Mouse (Mus musculus) limb, embryonic 15.5 days (tissue): ENCODE data around the gene Nrxn1. TPM values are rescaled to one million over a fixed set of nuclear protein-coding genes. Genes with fewer than 3 reads are reported as not detected.

Experiments
- ATAC-seq: fragments of 200-750 bp; cut with Nextera tagmentation; 2 replicates; pipeline ENCODE4 v1.8.0; 2017; ENCODE audit warnings: low read depth, moderate TSS enrichment; ENCODE audit not compliant: insufficient number of reproducible peaks, low FRiP score, low TSS enrichment
- H3K27ac ChIP-seq: fragments of 300-500 bp; sonication (generic); 2 replicates; pipeline ENCODE4 v1.5.1; 2015; ENCODE audit warnings: moderate library complexity, mild to moderate bottlenecking, inconsistent platforms
- H3K27me3 ChIP-seq: fragments of 300-500 bp; sonication (generic); 2 replicates; pipeline ENCODE4 v1.6.1; 2015; ENCODE audit warnings: inconsistent platforms
- H3K36me3 ChIP-seq: fragments of 300-500 bp; sonication (generic); 2 replicates; pipeline ENCODE4 v1.6.1; 2015; ENCODE audit warnings: inconsistent platforms
- H3K4me1 ChIP-seq: fragments of 300-500 bp; sonication (generic); 2 replicates; pipeline ENCODE4 v1.6.1; 2015; ENCODE audit warnings: inconsistent platforms
- H3K4me2 ChIP-seq: fragments of 300-500 bp; sonication (generic); 2 replicates; pipeline ENCODE4 v1.6.1; 2015; ENCODE audit warnings: mild to moderate bottlenecking, inconsistent platforms
- H3K4me3 ChIP-seq: fragments of 300-500 bp; sonication (generic); 2 replicates; pipeline ENCODE4 v1.5.1; 2015; ENCODE audit warnings: mild to moderate bottlenecking, inconsistent platforms
- H3K9ac ChIP-seq: fragments of 300-500 bp; sonication (generic); 2 replicates; pipeline ENCODE4 v1.6.1; 2015; ENCODE audit warnings: inconsistent platforms
- H3K9me3 ChIP-seq: fragments of 300-500 bp; sonication (generic); 2 replicates; pipeline ENCODE4 v1.6.1; 2016; ENCODE audit warnings: inconsistent platforms
- WGBS: fragments of 180-500 bp; shearing (Covaris S2); methylation state at CpG from one replicate; pipeline ENCODE4 v1.1.7; 2015; 5-methylcytosine and 5-hydroxymethylcytosine counted together
- polyA plus RNA-seq: library from polyadenylated mRNA; unstranded; fragments of >200 nt; fragmentation: Nextera tagmentation; extraction: Ambion mirVana; gene quantifications from 2 replicates; pipeline ENCODE4 v1.2.1, GENCODE M21; 2015

Nrxn1 gene
- polyA plus RNA-seq, 1 experiment from 2014 or later = 12.4 TPM

DNA sequence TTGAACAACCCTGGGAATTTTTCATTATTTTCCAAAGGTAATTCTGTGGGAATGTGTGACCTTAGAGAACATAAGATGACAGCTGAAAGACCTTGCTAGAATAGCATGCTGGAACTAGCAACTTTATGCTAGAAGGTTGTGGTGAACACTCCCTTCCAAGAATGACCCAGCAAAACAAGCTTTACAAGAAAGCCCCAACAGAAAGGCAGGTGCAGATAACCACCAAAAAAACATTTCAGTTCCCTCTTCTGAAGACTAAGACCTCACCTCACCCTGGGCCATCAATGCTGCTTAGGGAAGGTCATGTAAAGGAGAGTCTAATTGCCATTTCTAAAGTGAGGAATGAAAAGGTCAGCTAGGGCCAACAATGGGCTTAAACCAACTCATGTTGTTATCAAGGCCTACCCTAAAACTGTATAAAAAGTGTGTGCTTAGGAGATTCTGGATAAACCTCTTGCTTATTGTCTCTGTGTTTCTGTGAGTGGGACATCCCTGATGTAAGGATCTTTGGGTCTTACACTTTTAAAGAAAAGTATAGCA, 249.7 kb downstream of the Nrxn1 start:
- Histone ChIP-seq H3K4me2 (no peak overlapping the region), H3K4me3 (no peak overlapping the region), H3K27me3 (no peaks in the 10 kb centered on the region), H3K27ac (no peak overlapping the region), H3K4me1 (no peaks in the 10 kb centered on the region), H3K36me3 (no peaks in the 10 kb centered on the region), H3K9ac (no peak overlapping the region), H3K9me3 (no peaks in the 10 kb centered on the region)
- no peak for ATAC-seq

DNA sequence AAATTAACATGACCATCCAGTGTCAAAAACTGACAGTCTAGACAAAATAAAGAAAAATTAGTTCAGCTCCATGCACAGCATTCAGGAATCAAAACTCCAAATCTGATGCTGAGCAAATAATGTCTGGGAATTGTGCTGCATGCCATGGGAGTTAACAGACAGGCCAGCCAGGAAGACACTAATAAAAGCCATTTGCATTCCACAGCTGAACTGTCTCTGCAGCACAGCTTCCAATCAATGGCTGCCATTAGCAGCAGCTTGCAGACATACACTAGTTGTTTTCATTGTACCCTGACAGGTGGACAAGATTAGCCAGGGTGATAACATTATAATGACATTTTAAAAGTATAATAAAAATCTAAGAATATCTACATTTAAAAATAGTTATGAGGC, 255.9 kb downstream of the Nrxn1 start:
- no peak overlapping the region for H3K9ac ChIP-seq
- H3K27me3 ChIP-seq = no peaks in the 10 kb centered on the region
- H3K9me3 ChIP-seq = no peaks in the 10 kb centered on the region
- H3K4me3 ChIP-seq = no peak overlapping the region
- no peak overlapping the region for H3K4me2 ChIP-seq
- no peaks in the 10 kb centered on the region for H3K4me1 ChIP-seq
- no peak for ATAC-seq
- H3K27ac ChIP-seq = no peak overlapping the region
- no peaks in the 10 kb centered on the region for H3K36me3 ChIP-seq

DNA sequence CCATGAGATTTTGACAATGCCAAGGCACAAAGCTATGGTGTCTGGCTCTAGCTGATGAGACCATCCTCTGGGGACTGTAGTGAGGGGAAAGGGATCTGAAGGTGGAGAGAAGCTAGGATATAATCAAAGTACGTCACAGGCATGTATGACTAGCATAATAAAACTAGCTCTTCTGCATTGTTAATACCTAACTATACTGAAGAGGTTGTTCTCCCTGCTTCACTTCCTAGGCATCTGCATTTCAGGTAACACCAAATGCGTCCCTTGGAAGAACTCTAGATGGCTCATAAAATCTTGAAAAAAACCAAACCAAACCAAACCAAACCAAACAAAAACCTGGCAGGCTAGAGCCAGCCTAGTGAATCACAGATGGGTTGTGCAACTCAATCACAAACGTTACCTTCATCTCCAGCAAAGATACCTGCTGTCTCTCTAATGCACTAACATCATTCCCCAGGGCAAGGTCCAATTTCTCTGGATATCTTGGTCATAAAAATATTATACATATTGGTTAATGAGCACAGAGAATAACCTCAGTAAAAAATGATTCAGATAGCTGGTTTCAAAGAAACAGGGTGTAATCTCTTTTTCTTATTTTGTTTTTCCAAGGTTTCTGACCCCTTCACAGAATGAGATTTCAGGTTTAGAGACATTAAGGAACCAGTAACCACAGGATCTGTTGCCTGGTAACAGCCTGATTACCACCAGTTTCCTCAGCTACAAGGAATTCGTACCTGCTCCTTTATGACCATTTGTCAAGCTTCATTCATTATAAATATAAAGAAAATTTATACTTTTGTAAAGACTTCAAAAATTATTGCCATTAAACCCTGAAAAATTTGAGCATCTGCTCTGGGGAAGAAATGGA, 256.5 kb downstream of the Nrxn1 start:
- H3K4me3 ChIP-seq = no peak overlapping the region
- H3K36me3 ChIP-seq = no peaks in the 10 kb centered on the region
- no peaks in the 10 kb centered on the region for H3K27me3 ChIP-seq
- ATAC-seq = no peak
- 40% methylated on average over 4 of the region's 4 CpGs for WGBS
- no peaks in the 10 kb centered on the region for H3K9me3 ChIP-seq
- H3K4me2 ChIP-seq = no peak overlapping the region
- H3K9ac ChIP-seq = no peak overlapping the region
- no peaks in the 10 kb centered on the region for H3K4me1 ChIP-seq
- no peak overlapping the region for H3K27ac ChIP-seq

DNA sequence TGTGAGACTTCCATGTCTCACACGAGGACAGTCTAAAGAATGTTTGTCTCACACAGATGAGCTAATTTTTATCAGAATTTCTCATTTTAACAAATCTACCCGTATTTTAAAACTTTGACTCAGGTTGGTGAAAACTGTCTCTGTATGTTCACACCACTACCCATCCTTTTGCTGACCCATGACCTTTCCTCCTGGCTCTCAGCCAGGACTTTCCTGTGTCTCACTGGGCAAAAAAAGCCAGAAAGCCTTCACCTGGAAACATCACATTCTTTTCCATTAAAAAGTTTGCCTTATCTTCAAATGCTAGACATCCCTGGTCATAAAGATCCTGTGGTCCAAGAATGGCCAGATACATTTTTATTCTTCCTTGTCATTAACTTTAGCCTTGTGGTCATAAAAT, 274.5 kb downstream of the Nrxn1 start:
- no peak for ATAC-seq
- H3K27me3 ChIP-seq = no peaks in the 10 kb centered on the region
- 78% methylated on average over 2 of the region's 2 CpGs for WGBS
- H3K36me3 ChIP-seq = no peaks in the 10 kb centered on the region
- H3K4me2 ChIP-seq = no peak overlapping the region
- no peaks in the 10 kb centered on the region for H3K9me3 ChIP-seq
- no peak overlapping the region for H3K27ac ChIP-seq
- H3K4me1 ChIP-seq = no peaks in the 10 kb centered on the region
- H3K4me3 ChIP-seq = no peak overlapping the region
- no peak overlapping the region for H3K9ac ChIP-seq

DNA sequence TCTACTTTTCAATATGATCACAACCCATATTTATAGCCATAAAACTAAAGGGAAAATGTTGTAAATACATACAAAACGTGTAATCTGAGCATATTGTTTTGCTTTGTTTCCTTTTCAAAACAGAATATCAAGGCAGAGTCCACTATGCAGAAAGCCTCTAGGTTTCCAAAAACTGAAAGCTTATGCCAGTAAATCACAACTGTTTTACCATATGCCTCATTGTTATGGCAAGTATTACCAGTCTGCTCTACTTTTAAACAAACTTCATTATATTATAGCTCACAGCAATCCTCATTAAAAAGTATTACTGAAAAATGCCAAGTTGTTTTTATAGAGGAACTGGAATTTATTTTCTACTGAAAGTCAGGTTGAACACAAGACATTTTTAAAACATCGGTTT, 275.0 kb downstream of the Nrxn1 start:
- H3K27ac ChIP-seq = no peak overlapping the region
- no peaks in the 10 kb centered on the region for H3K4me1 ChIP-seq
- no peaks in the 10 kb centered on the region for H3K27me3 ChIP-seq
- 57% methylated on average over 2 of the region's 2 CpGs for WGBS
- no peaks in the 10 kb centered on the region for H3K9me3 ChIP-seq
- no peak overlapping the region for H3K4me3 ChIP-seq
- no peaks in the 10 kb centered on the region for H3K36me3 ChIP-seq
- no peak for ATAC-seq
- no peak overlapping the region for H3K9ac ChIP-seq
- no peak overlapping the region for H3K4me2 ChIP-seq

DNA sequence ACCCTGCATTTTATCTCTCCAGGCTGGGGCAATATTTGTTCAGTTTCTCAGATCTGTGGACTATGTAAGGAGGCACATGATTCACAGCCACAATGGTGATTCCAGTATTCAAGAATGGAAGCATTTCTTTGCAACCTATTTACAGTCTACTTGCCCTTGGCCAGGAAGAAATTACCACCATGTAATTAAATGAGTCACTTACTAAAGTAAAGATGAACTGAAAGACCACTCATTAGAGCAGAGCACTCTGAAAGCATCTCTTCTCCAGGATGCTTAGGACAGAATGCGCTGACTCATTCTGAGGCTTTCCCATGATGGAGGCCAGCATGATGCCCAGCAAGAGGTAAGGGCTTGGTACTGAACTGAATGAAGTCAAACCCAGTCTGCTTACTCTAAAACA, 277.6 kb downstream of the Nrxn1 start:
- H3K4me3 ChIP-seq = no peak overlapping the region
- no peak overlapping the region for H3K9ac ChIP-seq
- ATAC-seq = no peak
- WGBS = 91% methylated on average over 1 of the region's 1 CpGs
- H3K4me1 ChIP-seq = no peaks in the 10 kb centered on the region
- no peaks in the 10 kb centered on the region for H3K27me3 ChIP-seq
- no peak overlapping the region for H3K27ac ChIP-seq
- no peaks in the 10 kb centered on the region for H3K9me3 ChIP-seq
- H3K4me2 ChIP-seq = no peak overlapping the region
- H3K36me3 ChIP-seq = no peaks in the 10 kb centered on the region

DNA sequence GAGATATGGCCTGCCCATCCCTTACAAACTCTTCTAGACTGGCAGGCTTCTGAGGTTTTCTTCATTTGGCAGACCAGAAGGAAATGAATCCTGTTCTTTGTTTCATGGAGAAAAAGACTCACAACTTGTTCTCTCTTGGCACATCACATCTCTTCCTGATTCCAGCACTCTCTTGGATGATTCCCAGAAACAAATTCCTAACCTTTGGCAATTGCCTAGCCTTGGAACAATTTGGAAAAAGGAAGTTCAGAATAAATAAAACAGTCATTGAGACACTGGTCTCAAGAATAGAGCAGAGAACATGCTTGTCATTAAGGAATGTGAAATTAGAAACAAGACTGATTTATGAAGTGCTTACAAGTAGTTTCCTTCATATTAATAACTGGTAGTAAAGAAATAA, 279.1 kb downstream of the Nrxn1 start:
- Histone ChIP-seq H3K9me3 (no peaks in the 10 kb centered on the region), H3K4me3 (no peak overlapping the region), H3K4me2 (no peak overlapping the region), H3K27me3 (no peaks in the 10 kb centered on the region), H3K27ac (no peak overlapping the region), H3K4me1 (no peaks in the 10 kb centered on the region), H3K36me3 (no peaks in the 10 kb centered on the region), H3K9ac (no peak overlapping the region)
- ATAC-seq = no peak

DNA sequence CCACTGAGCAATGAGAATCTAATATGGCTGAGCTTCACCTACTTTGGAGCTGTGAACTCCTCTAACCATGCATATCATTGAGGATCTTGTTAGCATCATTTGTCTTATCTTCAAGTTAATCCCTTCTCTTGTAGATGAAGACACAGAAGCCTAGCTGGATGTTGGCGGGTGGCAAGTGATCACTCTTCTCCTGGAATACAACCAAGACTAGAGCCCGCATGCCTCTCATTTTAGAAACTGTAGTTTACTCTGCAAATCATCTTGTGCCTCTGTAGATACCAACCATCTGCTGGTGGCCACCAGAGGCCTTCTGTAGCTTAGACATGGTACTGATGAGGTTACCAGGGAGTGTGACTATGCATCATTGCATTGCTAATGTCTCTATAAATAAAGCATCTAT, 280.4 kb downstream of the Nrxn1 start:
- ATAC-seq = no peak
- Histone ChIP-seq H3K4me1 (no peaks in the 10 kb centered on the region; the same call in 1 of the 2 replicates), H3K9me3 (no peaks in the 10 kb centered on the region), H3K4me2 (no peak overlapping the region), H3K27ac (no peak overlapping the region), H3K9ac (no peak overlapping the region), H3K27me3 (no peaks in the 10 kb centered on the region), H3K36me3 (no peaks in the 10 kb centered on the region), H3K4me3 (no peak overlapping the region)
- WGBS = 95% methylated on average over 2 of the region's 2 CpGs

DNA sequence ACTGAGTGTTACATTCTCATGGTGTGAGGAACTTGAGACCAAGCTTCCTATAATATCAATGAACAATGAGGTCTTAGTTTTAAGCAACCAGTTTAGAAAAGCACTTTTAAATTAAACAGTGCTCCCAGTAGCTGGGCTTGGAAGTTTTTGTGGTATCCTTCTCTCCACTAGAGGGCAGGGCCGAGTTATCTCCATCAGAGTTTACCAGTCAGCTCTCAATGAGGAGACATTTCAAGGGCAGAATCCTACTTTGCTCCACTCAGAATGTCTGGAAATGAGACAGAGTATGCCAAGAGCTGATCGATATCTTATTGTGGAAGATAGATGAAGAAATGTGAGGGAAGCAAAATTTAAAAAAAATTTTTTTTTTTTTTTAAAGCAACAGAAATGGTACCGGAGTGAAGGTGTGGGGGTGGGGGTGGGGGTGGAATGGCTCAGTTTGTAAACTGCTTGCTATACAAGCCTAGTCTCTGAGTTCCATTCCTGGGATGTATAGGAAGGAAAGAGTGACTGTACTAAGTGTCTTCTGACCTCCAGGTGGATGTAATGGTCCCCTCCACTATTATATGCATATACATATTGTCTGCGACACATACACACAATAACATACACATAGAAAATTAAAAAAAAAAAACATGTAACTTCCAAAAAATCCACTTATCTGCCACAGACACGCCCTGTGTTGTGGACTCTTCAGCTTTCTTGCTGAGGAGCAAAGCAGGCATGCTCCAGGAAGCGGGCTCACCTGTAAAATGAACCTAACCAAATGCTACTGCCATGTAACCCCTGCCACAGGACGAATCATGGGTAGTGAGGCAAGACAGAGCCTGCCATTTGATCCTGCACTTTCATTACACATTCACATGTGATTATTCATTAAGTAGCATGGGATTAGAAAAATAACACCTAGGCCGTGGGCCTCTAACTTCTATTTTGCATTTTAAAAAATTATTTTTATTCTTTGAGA, 283.4 kb downstream of the Nrxn1 start:
- H3K9ac ChIP-seq = no peak overlapping the region
- no peaks in the 10 kb centered on the region for H3K27me3 ChIP-seq
- H3K27ac ChIP-seq = no peak overlapping the region
- H3K4me1 ChIP-seq = no peaks in the 10 kb centered on the region; the same call in 1 of the 2 replicates
- no peak overlapping the region for H3K4me2 ChIP-seq
- H3K9me3 ChIP-seq = no peaks in the 10 kb centered on the region
- no peaks in the 10 kb centered on the region for H3K36me3 ChIP-seq
- no peak; the same call in 1 of the 2 replicates for ATAC-seq
- WGBS = 64% methylated on average over 8 of the region's 8 CpGs
- H3K4me3 ChIP-seq = no peak overlapping the region

DNA sequence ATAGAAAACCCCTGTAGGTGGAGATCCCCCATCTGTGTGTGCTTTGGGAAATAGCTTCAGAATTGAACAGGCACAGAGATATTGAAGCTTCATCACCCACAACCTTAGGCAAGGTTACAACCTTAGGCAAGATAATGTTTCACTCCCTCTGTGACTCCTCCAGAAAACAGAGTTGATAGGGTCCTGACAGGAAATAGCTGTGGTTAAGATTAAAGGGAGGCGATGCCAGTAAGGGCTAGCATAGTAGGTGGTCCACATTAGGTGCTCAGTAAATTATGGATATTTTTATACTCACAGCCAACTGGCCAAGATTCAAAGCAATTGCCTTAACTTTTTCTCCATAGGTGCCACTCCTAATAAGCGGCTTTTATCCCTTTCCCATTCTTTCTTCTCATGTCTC, 284.6 kb downstream of the Nrxn1 start:
- no peaks in the 10 kb centered on the region; the same call in 1 of the 2 replicates for H3K4me1 ChIP-seq
- no peak for ATAC-seq
- no peak overlapping the region for H3K27ac ChIP-seq
- no peak overlapping the region for H3K9ac ChIP-seq
- H3K27me3 ChIP-seq = no peaks in the 10 kb centered on the region
- H3K4me2 ChIP-seq = no peak overlapping the region
- 58% methylated on average over 2 of the region's 2 CpGs for WGBS
- no peaks in the 10 kb centered on the region for H3K36me3 ChIP-seq
- no peaks in the 10 kb centered on the region for H3K9me3 ChIP-seq
- H3K4me3 ChIP-seq = no peak overlapping the region

DNA sequence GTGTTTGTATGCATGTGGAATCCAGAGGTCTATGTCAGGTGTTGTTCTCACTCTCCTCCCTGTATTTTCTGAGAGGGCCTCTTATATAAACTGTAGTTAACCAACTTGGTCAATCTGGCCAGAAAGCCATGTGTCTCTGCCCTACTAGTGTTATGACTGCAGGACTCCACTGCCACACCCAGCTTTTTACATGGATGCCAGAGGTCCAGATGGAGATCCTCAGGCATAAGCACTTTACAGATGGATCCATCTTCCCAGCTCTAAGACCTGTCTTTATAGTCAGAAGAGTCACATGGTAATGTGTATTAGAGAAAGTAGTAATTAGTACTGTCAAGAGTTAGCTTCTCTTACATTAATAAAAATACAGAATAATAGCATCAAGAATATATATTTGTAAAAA, 285.7 kb downstream of the Nrxn1 start:
- no peaks in the 10 kb centered on the region for H3K9me3 ChIP-seq
- no peak overlapping the region for H3K9ac ChIP-seq
- H3K36me3 ChIP-seq = no peaks in the 10 kb centered on the region
- H3K27me3 ChIP-seq = no peaks in the 10 kb centered on the region
- no peaks in the 10 kb centered on the region; the same call in 1 of the 2 replicates for H3K4me1 ChIP-seq
- no peak overlapping the region for H3K4me3 ChIP-seq
- H3K27ac ChIP-seq = no peak overlapping the region
- ATAC-seq = no peak
- no peak overlapping the region for H3K4me2 ChIP-seq

DNA sequence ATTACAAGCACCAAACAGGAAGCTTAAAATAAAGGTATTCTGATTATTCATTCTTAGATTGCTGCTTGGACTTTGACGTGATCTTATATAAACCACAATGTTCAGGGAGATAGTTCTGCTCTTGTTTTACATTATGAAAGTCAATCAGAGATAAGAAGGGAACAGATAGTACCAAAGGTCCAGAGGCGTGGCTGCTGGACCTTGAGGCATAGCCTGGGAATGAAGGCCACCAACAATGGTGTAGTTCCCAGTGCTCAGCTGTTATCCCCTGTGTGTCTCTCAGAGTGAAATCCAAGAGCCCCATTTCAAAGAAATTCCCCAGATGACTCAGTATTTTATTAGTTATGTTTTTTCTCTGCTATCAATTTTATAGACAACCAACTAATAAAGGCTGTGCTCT, 294.2 kb downstream of the Nrxn1 start:
- Histone ChIP-seq H3K9me3 (no peaks in the 10 kb centered on the region), H3K27ac (no peak overlapping the region), H3K9ac (no peak overlapping the region), H3K4me1 (no peaks in the 10 kb centered on the region), H3K36me3 (no peaks in the 10 kb centered on the region), H3K4me2 (no peak overlapping the region), H3K27me3 (no peaks in the 10 kb centered on the region), H3K4me3 (no peak overlapping the region)
- no peak for ATAC-seq
- 76% methylated on average over 2 of the region's 2 CpGs for WGBS
